Mouse (Mus musculus) gastrocnemius, adult 18-20 months (tissue): ENCODE measurements around the gene Lpar6. TPM values are rescaled to one million over a fixed set of nuclear protein-coding genes. Genes with fewer than 3 reads are reported as not detected.
A peak's percentile ranks its signal among the peaks of the same experiment; 100 is the strongest.

ENCODE experiments used
- DNase-seq: peaks from one replicate; pipeline ENCODE4 v3.0.0; 2021; ENCODE audit warnings: low spot score
- long read RNA-seq, 2 experiments: library from polyadenylated mRNA; stranded (forward); transcript quantifications; one replicate each; pipeline ENCODE4 v2.0.0; 2021
- total RNA-seq, 2 experiments: library from RNA; stranded (reverse); gene quantifications; 2 replicates each; pipeline ENCODE4 v1.2.3; 2021

Lpar6 gene
- total RNA-seq, result under 1 TPM; 0.39 to 0.97 TPM
- long read RNA-seq, experiment 1, full-length matches to known transcripts, result 5 of 5 reads
- long read RNA-seq, experiment 1, partial matches to known transcripts, result 0 of 5 reads
- long read RNA-seq, experiment 1, other reads (novel, unspliced or antisense), result 0 of 5 reads
- long read RNA-seq, experiment 2, full-length matches to known transcripts, result 1 of 1 reads
- long read RNA-seq, experiment 2, partial matches to known transcripts, result 0 of 1 reads
- long read RNA-seq, experiment 2, other reads (novel, unspliced or antisense), result 0 of 1 reads

GRCm38 (mm10) chr14:73237848-73238321 lies at the start of gene Lpar6:
TSS of gene Lpar6 (plus strand) at chr14:73237895.
- peak; percentile 56 for DNase-seq

- no peak for DNase-seq
Observed at GRCm38 (mm10) chr14:73199058-73199457, 38.6 kb upstream of the Lpar6 start.

GRCm38 (mm10) chr14:73201447-73201846 lies 36.2 kb upstream of the Lpar6 start:
- DNase-seq, result no peak

- no peak for DNase-seq
Observed at GRCm38 (mm10) chr14:73204016-73204415, 33.7 kb upstream of the Lpar6 start.

- DNase-seq, result peak; percentile 31
Observed at GRCm38 (mm10) chr14:73209262-73209661, 28.4 kb upstream of the Lpar6 start.

GRCm38 (mm10) chr14:73210196-73210595 lies 27.5 kb upstream of the Lpar6 start:
- no peak for DNase-seq

GRCm38 (mm10) chr14:73211477-73211876 lies 26.2 kb upstream of the Lpar6 start:
- no peak for DNase-seq

GRCm38 (mm10) chr14:73217062-73217461 lies 20.6 kb upstream of the Lpar6 start:
- DNase-seq, result peak; percentile 7

GRCm38 (mm10) chr14:73222316-73222970 lies 15.3 kb upstream of the Lpar6 start:
- DNase-seq, result no peak

- no peak for DNase-seq
Observed at GRCm38 (mm10) chr14:73226346-73226745, 11.3 kb upstream of the Lpar6 start.

- DNase-seq, result no peak
Observed at GRCm38 (mm10) chr14:73226849-73227248, 10.8 kb upstream of the Lpar6 start.

GRCm38 (mm10) chr14:73231286-73231982 lies 6.3 kb upstream of the Lpar6 start:
- no peak for DNase-seq

GRCm38 (mm10) chr14:73234468-73235031 lies 3.1 kb upstream of the Lpar6 start:
- DNase-seq, result no peak

- peak; percentile 15 for DNase-seq
Observed at GRCm38 (mm10) chr14:73238498-73239250, 979 bp downstream of the Lpar6 start.

- DNase-seq, result no peak
Observed at GRCm38 (mm10) chr14:73239291-73239690, 1.6 kb downstream of the Lpar6 start.

- no peak for DNase-seq
Observed at GRCm38 (mm10) chr14:73239857-73240256, 2.2 kb downstream of the Lpar6 start.

GRCm38 (mm10) chr14:73244061-73244597 lies 6.4 kb downstream of the Lpar6 start:
- DNase-seq, result no peak

GRCm38 (mm10) chr14:73250056-73250455 lies 12.4 kb downstream of the Lpar6 start:
- DNase-seq, result no peak

- DNase-seq, result no peak
Observed at GRCm38 (mm10) chr14:73252276-73252675, 14.6 kb downstream of the Lpar6 start.

GRCm38 (mm10) chr14:73253453-73254251 lies 16.0 kb downstream of the Lpar6 start:
- DNase-seq, result no peak
